Mouse (Mus musculus): ENCODE data around the gene Otx1.

Otx1 gene

GRCm38 (mm10) chr11:21950094-21950493 lies 52.6 kb downstream of the Otx1 start:
- no peak for DNase-seq (ENCODE audit: low read depth, low spot score)
